Mouse (Mus musculus): ENCODE measurements around the gene Atg7. TPM values are rescaled to one million over a fixed set of nuclear protein-coding genes. Genes with fewer than 3 reads are reported as not detected.
A peak's percentile ranks its signal among the peaks of the same experiment; 100 is the strongest.

Gene Atg7
- total RNA-seq, 2 experiments from 2014 or later, result 7.5 to 10.3 TPM

GRCm38 (mm10) chr6:114863501-114863900 lies 220.6 kb downstream of the Atg7 start:
- intact Hi-C loops (cut with DNase I; ENCODE audit: low total_unique reads), result loop anchor here (10.0 kb wide), 1 partner anchor 61 kb away; no protein-coding TSS in a partner anchor
- DNase-seq, result no peak

- intact Hi-C loops (cut with DNase I; ENCODE audit: low total_unique reads), result loop anchor here (10.0 kb wide), 1 partner anchor 60 kb away; no protein-coding TSS in a partner anchor
These were observed 221.5 kb downstream of the Atg7 start for GRCm38 (mm10) chr6:114864421-114864820.

GRCm38 (mm10) chr6:114866078-114866477 lies 223.2 kb downstream of the Atg7 start:
- intact Hi-C loops (cut with DNase I; ENCODE audit: low total_unique reads), result loop anchor here (10.0 kb wide), 1 partner anchor 59 kb away; no protein-coding TSS in a partner anchor
- no peak for DNase-seq

More at GRCm38 (mm10) chr6:114864421-114864820, 221.5 kb downstream of the Atg7 start:
- DNase-seq, result no peak

GRCm38 (mm10) chr6:114866619-114867018 lies 223.7 kb downstream of the Atg7 start:
- intact Hi-C loops (cut with DNase I; ENCODE audit: low total_unique reads), result loop anchor here (10.0 kb wide), 1 partner anchor 58 kb away; no protein-coding TSS in a partner anchor
- no peak for DNase-seq

- no peak for DNase-seq
- intact Hi-C loops (cut with DNase I; ENCODE audit: low total_unique reads), result loop anchor here (10.0 kb wide), 1 partner anchor 56 kb away; no protein-coding TSS in a partner anchor
These were observed 225.8 kb downstream of the Atg7 start for GRCm38 (mm10) chr6:114868656-114869055.

GRCm38 (mm10) chr6:114869501-114870076 lies 226.7 kb downstream of the Atg7 start:
- DNase-seq, result no peak
- intact Hi-C loops (cut with DNase I; ENCODE audit: low total_unique reads), result loop anchor here (10.0 kb wide), 1 partner anchor 55 kb away; no protein-coding TSS in a partner anchor

GRCm38 (mm10) chr6:114871010-114871660 lies 228.2 kb downstream of the Atg7 start:
- intact Hi-C loops (cut with DNase I; ENCODE audit: low total_unique reads), result no loop called here
- DNase-seq, result no peak

GRCm38 (mm10) chr6:114873808-114874137 lies 230.9 kb downstream of the Atg7 start:
- peak; percentile 22 for DNase-seq

GRCm38 (mm10) chr6:114874138-114874928 lies 231.4 kb downstream of the Atg7 start:
- intact Hi-C loops (cut with DNase I; ENCODE audit: low total_unique reads), result no loop called here
- peak; percentile 37 for DNase-seq

More at GRCm38 (mm10) chr6:114873808-114874137, 230.9 kb downstream of the Atg7 start:
- intact Hi-C loops (cut with DNase I; ENCODE audit: low total_unique reads), result no loop called here

GRCm38 (mm10) chr6:114875018-114875558 lies 232.2 kb downstream of the Atg7 start:
- DNase-seq, result peak; percentile 96
- intact Hi-C loops (cut with DNase I; ENCODE audit: low total_unique reads), result no loop called here

GRCm38 (mm10) chr6:114876033-114876432 lies 233.1 kb downstream of the Atg7 start:
- DNase-seq, result no peak
- intact Hi-C loops (cut with DNase I; ENCODE audit: low total_unique reads), result no loop called here

- DNase-seq, result no peak
- intact Hi-C loops (cut with DNase I; ENCODE audit: low total_unique reads), result no loop called here
These were observed 233.6 kb downstream of the Atg7 start for GRCm38 (mm10) chr6:114876546-114876945.

GRCm38 (mm10) chr6:114878841-114879520 lies 236.1 kb downstream of the Atg7 start:
- no peak for DNase-seq
- intact Hi-C loops (cut with DNase I; ENCODE audit: low total_unique reads), result no loop called here

GRCm38 (mm10) chr6:114880798-114881197 lies 237.9 kb downstream of the Atg7 start:
- intact Hi-C loops (cut with DNase I; ENCODE audit: low total_unique reads), result loop anchor here (5.0 kb wide), 1 partner anchor 37 kb away; no protein-coding TSS in a partner anchor
- no peak for DNase-seq

GRCm38 (mm10) chr6:114882212-114882611 lies 239.3 kb downstream of the Atg7 start:
- intact Hi-C loops (cut with DNase I; ENCODE audit: low total_unique reads), result loop anchor here (5.0 kb wide), 1 partner anchor 35 kb away; no protein-coding TSS in a partner anchor
- no peak for DNase-seq

- intact Hi-C loops (cut with DNase I; ENCODE audit: low total_unique reads), result loop anchor here (5.0 kb wide), 1 partner anchor 35 kb away; no protein-coding TSS in a partner anchor
- no peak for DNase-seq
These were observed 239.8 kb downstream of the Atg7 start for GRCm38 (mm10) chr6:114882675-114883074.

GRCm38 (mm10) chr6:114883261-114883740 lies 240.4 kb downstream of the Atg7 start:
- DNase-seq, result peak; percentile 75
- intact Hi-C loops (cut with DNase I; ENCODE audit: low total_unique reads), result loop anchor here (5.0 kb wide), 1 partner anchor 34 kb away; no protein-coding TSS in a partner anchor

- DNase-seq, result no peak
- intact Hi-C loops (cut with DNase I; ENCODE audit: low total_unique reads), result no loop called here
These were observed 242.2 kb downstream of the Atg7 start for GRCm38 (mm10) chr6:114885129-114885528.

GRCm38 (mm10) chr6:114886012-114886411 lies 243.1 kb downstream of the Atg7 start:
- no peak for DNase-seq
- intact Hi-C loops (cut with DNase I; ENCODE audit: low total_unique reads), result no loop called here
